Mouse (Mus musculus): ENCODE data around the gene Etfb. TPM values are rescaled to one million over a fixed set of nuclear protein-coding genes. Genes with fewer than 3 reads are reported as not detected.

Etfb gene
- total and polyA plus RNA-seq, 3 experiments: 147 to 201 (median 201) TPM

DNA sequence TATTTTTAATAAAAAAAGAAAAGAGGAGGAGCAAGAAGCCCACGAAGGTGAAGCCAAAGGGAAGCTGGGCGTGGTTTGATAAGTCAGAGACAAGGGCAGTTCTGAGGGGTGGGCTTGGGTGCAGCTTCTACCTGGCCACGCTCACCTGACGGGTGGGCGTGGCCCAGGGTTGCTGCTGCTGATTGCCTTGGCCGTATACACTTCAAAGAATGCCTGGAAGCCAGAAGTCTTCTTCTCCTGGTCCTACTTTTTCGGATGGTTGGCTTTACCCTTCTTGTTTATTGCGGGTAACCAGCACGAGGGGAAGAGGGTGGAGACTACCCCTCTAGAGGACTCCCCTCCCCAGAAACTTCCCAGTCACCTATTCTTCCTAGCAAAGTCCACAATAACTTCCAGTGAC lies 1.2 kb upstream of the Etfb start:
- no peak overlapping the region for H3K9ac ChIP-seq (ENCODE audit: insufficient read depth, low read depth)
- H3K27me3 ChIP-seq (replicated peaks): no peaks in the 10 kb centered on the region
- peaks cover 0 to 7% of the 10 kb centered on the region in 2 experiments for H3K36me3 ChIP-seq (replicated peaks in 1 of 2; ENCODE audit: control insufficient read depth in 1 of 2, insufficient read depth in 1 of 2, low read length in 1 of 2)
- H3K79me2 ChIP-seq (replicated peaks; ENCODE audit: control insufficient read depth, extremely low read depth, insufficient read depth, poor library complexity, severe bottlenecking): no peaks in the 10 kb centered on the region; the same call in 1 of the 2 replicates
- H3K9me3 ChIP-seq (replicated peaks; ENCODE audit: low read length): no peaks in the 10 kb centered on the region
- no peak overlapping the region for H3K27ac ChIP-seq (ENCODE audit: insufficient read depth, low read depth)
- no peak for TF ChIP-seq JUND (conservative IDR thresholded peaks at IDR 0.05; ENCODE audit: low read depth, low read length)
- TF ChIP-seq MYC (IDR thresholded peaks at IDR 0.05; ENCODE audit: low read depth, low read length): no peak
- no peak for TF ChIP-seq KAT2A (IDR thresholded peaks at IDR 0.05; ENCODE audit: insufficient replicate concordance, low read length)
- no peak for TF ChIP-seq TBP (conservative IDR thresholded peaks at IDR 0.05; ENCODE audit: low read depth, low read length)
- no peak for TF ChIP-seq GABPA (IDR thresholded peaks at IDR 0.05; ENCODE audit: insufficient replicate concordance, low read depth, low read length)
- TF ChIP-seq ZKSCAN1 (IDR thresholded peaks at IDR 0.05; ENCODE audit: borderline replicate concordance, low read depth, low read length): no peak
- no peak for TF ChIP-seq MXI1 (IDR thresholded peaks at IDR 0.05; ENCODE audit: low read depth, low read length)
- TF ChIP-seq IRF4 (IDR thresholded peaks at IDR 0.05; ENCODE audit: low read depth, low read length): no peak
- no peak for TF ChIP-seq CTCF (conservative IDR thresholded peaks at IDR 0.05 in 1 of 2, IDR thresholded peaks at IDR 0.05 in 1 of 2; ENCODE audit: low read depth in 2 of 2, low read length in 2 of 2)
- TF ChIP-seq NRF1 (IDR thresholded peaks at IDR 0.05; ENCODE audit: low read depth, low read length): no peak
- TF ChIP-seq HCFC1 (IDR thresholded peaks at IDR 0.05; ENCODE audit: low read depth, low read length): no peak
- no peak for TF ChIP-seq TCF12 (IDR thresholded peaks at IDR 0.05; ENCODE audit: low read depth, low read length)
- TF ChIP-seq ZMIZ1 (IDR thresholded peaks at IDR 0.05; ENCODE audit: low read depth, low read length): no peak
- no peak for TF ChIP-seq ETS1 (conservative IDR thresholded peaks at IDR 0.05; ENCODE audit: low read depth, low read length)
- no peak for TF ChIP-seq MAFK (IDR thresholded peaks at IDR 0.05; ENCODE audit: insufficient replicate concordance, low read length)
- TF ChIP-seq USF1 (IDR thresholded peaks at IDR 0.05; ENCODE audit: low read depth, low read length): no peak
- TF ChIP-seq CHD2 (IDR thresholded peaks at IDR 0.05; ENCODE audit: low read length): no peak
- TF ChIP-seq MAX (IDR thresholded peaks at IDR 0.05; ENCODE audit: low read length): no peak
- no peak for TF ChIP-seq RAD21 (IDR thresholded peaks at IDR 0.05; ENCODE audit: low read depth, low read length)
- H3K4me1 ChIP-seq (ENCODE audit: control insufficient read depth in 1 of 2, insufficient read depth in 2 of 2): peaks cover 21 to 54% of the 10 kb centered on the region in 2 experiments
- dilution Hi-C loops (cut with MboI; ENCODE audit: extremely low pct_ligation_motif_present, extremely low pct_unique_long_range_greater_than_20kb, low sequenced_read_pairs) (no loop called here), in situ Hi-C loops (cut with MboI; ENCODE audit: low pct_ligation_motif_present, low pct_unique_long_range_greater_than_20kb, low sequenced_read_pairs) (no loop called here)
- H3K4me2 ChIP-seq (ENCODE audit: insufficient read depth, low read depth, poor library complexity, severe bottlenecking): no peak overlapping the region
- no peak for DNase-seq (ENCODE audit: extremely low read depth)
- no peak overlapping the region for H3K4me3 ChIP-seq (replicated peaks in 1 of 3; ENCODE audit: low read depth in 2 of 3, low read length in 2 of 3, poor library complexity in 1 of 3)

DNA sequence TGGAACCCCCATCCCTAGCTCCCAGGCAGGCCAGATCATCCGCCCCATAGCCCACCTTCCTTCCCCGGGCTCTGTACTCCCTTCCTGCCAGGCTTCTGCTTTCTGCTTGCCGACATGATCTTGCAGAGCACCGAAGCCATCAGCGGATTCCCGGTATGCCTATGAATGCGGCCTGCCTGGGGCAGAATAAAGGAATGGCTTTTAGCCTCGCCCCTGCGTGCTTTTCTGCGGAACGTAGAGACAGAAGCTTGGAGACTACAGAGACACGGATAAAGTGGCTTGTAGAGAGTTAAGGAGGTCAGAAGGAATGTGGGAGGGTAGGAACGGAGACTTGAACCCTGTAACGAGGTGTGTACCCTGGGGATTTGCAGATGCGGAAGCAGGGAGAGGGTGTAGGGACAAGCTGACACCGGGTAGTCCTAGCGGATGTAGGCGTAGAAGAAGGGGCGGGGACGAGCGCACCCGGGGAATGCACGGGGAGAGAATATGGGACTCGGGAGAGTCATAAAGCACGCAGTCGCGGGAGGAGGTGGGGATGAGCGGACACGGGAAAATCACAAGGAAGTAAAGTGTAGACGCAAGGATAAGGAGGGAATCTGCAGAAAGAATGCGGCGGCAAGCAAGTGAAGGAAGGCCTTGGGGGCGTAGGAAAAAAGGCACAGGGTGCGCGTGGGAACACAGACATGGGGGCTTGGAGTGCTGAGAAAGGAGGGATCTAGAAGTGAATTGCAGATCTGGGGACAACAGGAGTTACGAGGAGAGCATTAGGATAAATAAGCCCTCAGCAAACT lies 562 bp upstream of the Etfb start:
- peak overlapping the region; percentile 5; the same call in 1 of the 2 replicates for H3K27ac ChIP-seq (ENCODE audit: insufficient read depth, low read depth)
- H3K4me3 ChIP-seq (replicated peaks in 1 of 3; ENCODE audit: low read depth in 2 of 3, low read length in 2 of 3, poor library complexity in 1 of 3): peak overlapping the region; percentile 63 to 68 (median 65)
- H3K9me3 ChIP-seq (replicated peaks; ENCODE audit: low read length): no peaks in the 10 kb centered on the region
- dilution Hi-C loops (cut with MboI; ENCODE audit: extremely low pct_ligation_motif_present, extremely low pct_unique_long_range_greater_than_20kb, low sequenced_read_pairs) (no loop called here), in situ Hi-C loops (cut with MboI; ENCODE audit: low pct_ligation_motif_present, low pct_unique_long_range_greater_than_20kb, low sequenced_read_pairs) (no loop called here)
- peak overlapping the region; percentile 73 for H3K4me2 ChIP-seq (ENCODE audit: insufficient read depth, low read depth, poor library complexity, severe bottlenecking)
- H3K4me1 ChIP-seq (ENCODE audit: control insufficient read depth in 1 of 2, insufficient read depth in 2 of 2): peaks cover 19 to 56% of the 10 kb centered on the region in 2 experiments
- H3K9ac ChIP-seq (ENCODE audit: insufficient read depth, low read depth): peak overlapping the region; percentile 42
- H3K79me2 ChIP-seq (replicated peaks; ENCODE audit: control insufficient read depth, extremely low read depth, insufficient read depth, poor library complexity, severe bottlenecking): no peaks in the 10 kb centered on the region; the same call in 1 of the 2 replicates
- peak; percentile 78 for DNase-seq (ENCODE audit: extremely low read depth)
- TF ChIP-seq ETS1 (conservative IDR thresholded peaks at IDR 0.05; ENCODE audit: low read depth, low read length) (peak; percentile 25; the same call in 1 of the 2 replicates), IRF4 (IDR thresholded peaks at IDR 0.05; ENCODE audit: low read depth, low read length) (peak; percentile 51; the same call in 1 of the 2 replicates), ZKSCAN1 (IDR thresholded peaks at IDR 0.05; ENCODE audit: borderline replicate concordance, low read depth, low read length) (no peak), NRF1 (IDR thresholded peaks at IDR 0.05; ENCODE audit: low read depth, low read length) (no peak), HCFC1 (IDR thresholded peaks at IDR 0.05; ENCODE audit: low read depth, low read length) (peak; percentile 22; the same call in 1 of the 2 replicates), MAX (IDR thresholded peaks at IDR 0.05; ENCODE audit: low read length) (peak; percentile 25; the same call in 1 of the 2 replicates), BHLHE40 (IDR thresholded peaks at IDR 0.05; ENCODE audit: low read depth, low read length) (0 out of 2 replicates have a peak, but pooled peaks have one; percentile 4), TCF12 (IDR thresholded peaks at IDR 0.05; ENCODE audit: low read depth, low read length) (0 out of 2 replicates have a peak, but pooled peaks have one; percentile 32), POLR2A (IDR thresholded peaks at IDR 0.05; ENCODE audit: low read depth, low read length) (no peak; the same call in 1 of the 2 replicates), ELF1 (IDR thresholded peaks at IDR 0.05; ENCODE audit: low read depth, low read length) (peak; percentile 91)
- peaks cover 0 to 12% of the 10 kb centered on the region in 2 experiments for H3K36me3 ChIP-seq (replicated peaks in 1 of 2; ENCODE audit: control insufficient read depth in 1 of 2, insufficient read depth in 1 of 2, low read length in 1 of 2)
- H3K27me3 ChIP-seq (replicated peaks): no peaks in the 10 kb centered on the region

Data from CH12.LX (cell line).